Mouse (Mus musculus) ES-E14 (cell line): Measurements from ENCODE around the gene 4921501E09Rik. TPM values are rescaled to one million over a fixed set of nuclear protein-coding genes. Genes with fewer than 3 reads are reported as not detected.
"Not testable (repeated sequence)": the region's sequence is repeated elsewhere in the genome, so short reads cannot be mapped to it uniquely, and the experiment has no call there.

Experiments used
- DNase-seq: peaks from one replicate; pipeline ENCODE4 v3.0.0-alpha.2; 2013; ENCODE audit warnings: low read depth, low spot score
- H3K27ac ChIP-seq: 2 replicates; pipeline ENCODE4 v1.5.1; 2012; ENCODE audit warnings: low read depth, mild to moderate bottlenecking, low read length, moderate library complexity, mixed read lengths; ENCODE audit not compliant: poor library complexity, insufficient read depth, severe bottlenecking
- H3K36me3 ChIP-seq: 2 replicates; pipeline ENCODE4 v1.6.1; 2012; ENCODE audit warnings: mild to moderate bottlenecking, low read length, moderate library complexity, mixed read lengths; ENCODE audit not compliant: control insufficient read depth, poor library complexity, insufficient read depth, severe bottlenecking
- H3K4me1 ChIP-seq, 2 experiments: fragments of 150-350 bp in 1 of 2; sonication (generic) in 1 of 2; 2 replicates each; pipeline ENCODE4 v1.6.1; 2012; ENCODE audit warnings: low read length in 2 of 2, mild to moderate bottlenecking in 1 of 2, mixed read lengths in 1 of 2; ENCODE audit not compliant: control insufficient read depth in 2 of 2, insufficient read depth in 2 of 2, poor library complexity in 1 of 2
- H3K4me3 ChIP-seq, 2 experiments: fragments of 150-350 bp in 1 of 2; sonication (generic) in 1 of 2; 2 replicates each; pipeline ENCODE4 v1.5.1; 2012; ENCODE audit warnings: low read length in 2 of 2, low read depth in 1 of 2, mild to moderate bottlenecking in 1 of 2, mixed read lengths in 1 of 2; ENCODE audit not compliant: insufficient read depth in 1 of 2, poor library complexity in 1 of 2, severe bottlenecking in 1 of 2
- H3K9ac ChIP-seq: 2 replicates; pipeline ENCODE4 v1.6.1; 2012; ENCODE audit warnings: low read depth, mild to moderate bottlenecking, low read length, mixed read lengths; ENCODE audit not compliant: poor library complexity, insufficient read depth, severe bottlenecking
- H3K9me3 ChIP-seq: fragments of 150-350 bp; sonication (generic); 2 replicates; pipeline ENCODE4 v1.6.1; 2012; ENCODE audit warnings: low read depth, mild to moderate bottlenecking, low read length; ENCODE audit not compliant: control insufficient read depth, insufficient read depth
- CHD2 ChIP-seq: IDR thresholded peaks from 2 replicates; pipeline ENCODE4 v1.6.1; 2014; ENCODE audit warnings: mild to moderate bottlenecking, low read depth, low read length, inconsistent platforms
- HCFC1 ChIP-seq: IDR thresholded peaks from 2 replicates; pipeline ENCODE4 v1.6.1; 2012; ENCODE audit warnings: low read length, inconsistent platforms, borderline replicate concordance; ENCODE audit not compliant: insufficient read depth
- MAFK ChIP-seq: IDR thresholded peaks from 2 replicates; pipeline ENCODE4 v1.6.1; 2014; ENCODE audit warnings: mild to moderate bottlenecking, low read depth, low read length, inconsistent platforms; ENCODE audit not compliant: insufficient read depth
- ZC3H11A ChIP-seq: IDR thresholded peaks from 2 replicates; pipeline ENCODE4 v1.6.1; 2012; ENCODE audit warnings: low read depth, mild to moderate bottlenecking, inconsistent platforms, low read length, borderline replicate concordance
- ZNF384 ChIP-seq: IDR thresholded peaks from 2 replicates; pipeline ENCODE4 v1.6.1; 2012; ENCODE audit warnings: low read depth, low read length, inconsistent platforms
- in situ Hi-C, 2 experiments: fragments of 600-800 bp; cut with MboI; formaldehyde crosslinking; loops; one replicate each; pipeline ENCODE4 v1.15.1; 2025; ENCODE audit warnings: low sequenced_read_pairs in 2 of 2, inconsistent platforms in 1 of 2; ENCODE audit not compliant: unreplicated experiment in 2 of 2
- total RNA-seq: library from RNA; depleted of rRNA; stranded (reverse); fragments of 300-350 nt; gene quantifications from 2 replicates; pipeline ENCODE4 v1.2.3, GENCODE M21; 2012

The 4921501E09Rik gene
- total RNA-seq, 1 experiment = not detected

DNA sequence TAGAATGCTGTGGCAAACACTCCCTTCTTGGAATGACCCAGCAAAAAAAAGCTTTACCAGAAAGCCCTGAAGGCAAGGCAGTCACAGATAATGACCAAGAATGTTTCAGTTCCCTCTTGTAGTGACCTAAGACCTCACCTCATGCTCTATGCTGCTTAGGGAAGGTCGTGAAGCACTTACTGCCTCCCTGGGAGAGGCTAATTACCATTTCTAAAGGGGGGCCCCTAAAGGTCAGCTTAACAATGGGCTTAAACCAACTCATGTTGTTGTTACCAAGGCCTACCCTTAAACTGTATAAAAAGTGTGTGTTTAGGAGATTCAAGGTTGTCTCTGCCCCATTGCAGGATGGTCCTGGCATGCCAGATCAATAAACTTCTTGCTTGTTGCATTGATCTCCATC is 4.9 kb downstream of the 4921501E09Rik start:
- Histone ChIP-seq H3K4me1 (peaks cover 2 to 6% of the 10 kb centered on the region in 2 experiments; a peak in 3 of 4 replicates), H3K9me3 (no peaks in the 10 kb centered on the region), H3K4me3 (no peak overlapping the region), H3K27ac (no peak overlapping the region), H3K36me3 (no peaks in the 10 kb centered on the region), H3K9ac (no peak overlapping the region)
- TF ChIP-seq MAFK (peak; percentile 83), ZC3H11A (no peak), HCFC1 (no peak), CHD2 (peak; percentile 19; the same call in 1 of the 2 replicates), ZNF384 (0 out of 2 replicates have a peak, but pooled peaks have one; percentile 45)
- DNase-seq = peak; percentile 47
- in situ Hi-C loops = no loop called here

DNA sequence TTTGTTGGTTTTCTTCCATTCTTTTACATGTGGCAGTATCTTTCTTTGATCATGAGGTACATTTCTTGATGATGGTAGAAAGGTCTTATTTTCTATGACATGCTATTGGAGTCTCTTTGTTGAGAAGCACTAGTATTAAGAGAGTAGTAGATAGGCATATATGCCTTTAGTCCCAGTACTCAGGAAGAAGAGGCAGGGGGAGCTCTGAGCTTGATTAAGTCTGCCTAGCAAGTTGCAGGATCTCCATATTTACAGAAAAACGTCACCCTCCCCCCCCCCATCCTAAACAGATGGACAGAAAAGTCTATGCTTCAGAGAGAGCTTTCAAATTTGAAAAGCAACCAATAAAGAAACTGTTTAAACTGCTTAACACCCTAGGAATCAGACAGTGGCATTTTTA is 9.1 kb downstream of the 4921501E09Rik start:
- no peak for TF ChIP-seq ZC3H11A
- TF ChIP-seq HCFC1 = no peak
- TF ChIP-seq CHD2 = no peak
- no peak for TF ChIP-seq ZNF384
- no peak for TF ChIP-seq MAFK
- H3K36me3 ChIP-seq = no peaks in the 10 kb centered on the region
- H3K4me3 ChIP-seq = no peak overlapping the region
- H3K27ac ChIP-seq = no peak overlapping the region
- H3K9me3 ChIP-seq = no peaks in the 10 kb centered on the region
- in situ Hi-C loops = no loop called here
- DNase-seq = no peak
- peaks cover 2 to 6% of the 10 kb centered on the region in 2 experiments; a peak in 3 of 4 replicates for H3K4me1 ChIP-seq
- H3K9ac ChIP-seq = no peak overlapping the region

DNA sequence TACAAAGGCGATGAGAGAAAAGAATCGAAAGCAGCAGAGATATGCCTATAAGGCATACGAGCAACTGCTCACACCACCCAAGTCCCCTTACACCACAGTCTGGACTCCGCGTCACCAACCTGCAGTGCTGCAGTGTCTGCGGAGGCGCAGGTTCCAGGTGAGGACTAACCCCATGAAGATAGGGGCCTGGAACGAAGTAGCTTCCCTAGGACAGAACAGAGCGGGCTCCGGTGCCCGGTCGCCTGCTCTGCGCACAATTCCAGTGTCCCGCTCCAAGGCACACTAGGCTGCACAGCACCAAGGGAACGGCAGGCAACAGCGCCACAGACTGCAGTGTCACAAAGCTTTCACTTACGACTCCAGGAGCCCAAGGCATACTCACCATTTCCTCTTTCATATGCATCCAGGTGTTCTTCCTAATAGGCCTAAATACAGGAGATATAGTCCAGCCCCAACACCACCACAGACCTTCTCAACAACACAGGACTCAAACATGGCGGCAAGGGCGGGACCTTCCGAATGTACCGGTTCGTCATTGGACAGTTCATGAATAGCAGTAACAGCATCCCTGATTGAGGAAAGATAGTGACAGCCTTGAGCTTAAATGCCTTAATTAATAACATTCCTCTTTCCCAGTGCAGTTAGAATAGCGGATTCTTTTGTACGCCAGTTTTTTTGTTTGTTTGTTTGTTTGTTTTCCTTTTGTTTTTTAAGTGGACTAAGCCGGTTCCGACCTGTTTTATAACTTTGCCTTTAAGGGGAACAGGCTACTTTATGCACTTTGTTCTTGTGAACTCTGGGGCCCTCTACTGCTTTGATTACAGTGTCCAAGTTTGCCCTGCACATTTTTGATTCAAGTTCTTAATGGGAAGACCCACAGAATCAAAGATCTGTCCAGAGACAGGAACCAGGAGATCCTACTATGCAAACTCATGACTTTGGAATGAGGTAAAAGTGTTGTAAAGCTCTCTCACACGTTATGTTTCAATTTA is 34.7 kb downstream of the 4921501E09Rik start, which contains the start of gene Zfp763:
TSS of gene Zfp763 (minus strand) at position 503 of the 992 bp plus-strand sequence.
- peak; percentile 86 for DNase-seq
- TF ChIP-seq ZNF384 (no peak), HCFC1 (0 out of 2 replicates have a peak, but pooled peaks have one; percentile 17)

DNA sequence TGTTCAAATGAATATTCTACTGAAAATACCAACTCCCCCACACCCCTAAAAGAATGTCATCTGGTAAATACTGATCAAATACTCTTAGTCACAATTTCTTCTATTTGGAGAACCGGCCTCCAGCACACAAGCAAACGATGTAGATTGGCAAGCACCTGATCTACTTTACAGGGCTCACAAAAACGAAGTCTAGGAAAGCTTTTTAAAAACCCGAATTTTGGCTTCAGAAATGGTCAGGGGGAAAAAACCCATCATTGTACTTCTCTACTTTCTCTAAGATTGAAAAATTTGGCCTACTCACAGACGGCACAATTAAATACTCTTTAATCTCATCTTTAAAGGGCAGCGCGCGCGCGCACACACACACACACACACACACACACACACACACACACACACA is 35.5 kb downstream of the 4921501E09Rik start:
- TF ChIP-seq ZNF384 (no peak), HCFC1 (no peak), CHD2 (no peak), ZC3H11A (no peak), MAFK (no peak)
- no peak for DNase-seq
- Histone ChIP-seq H3K4me1 (peaks cover 0 to 6% of the 10 kb centered on the region in 2 experiments; a peak in 1 of 4 replicates), H3K36me3 (no peaks in the 10 kb centered on the region), H3K4me3 (peak overlapping the region; percentile 77 to 100), H3K9me3 (no peaks in the 10 kb centered on the region), H3K9ac (peak overlapping the region; percentile 86; the same call in 1 of the 2 replicates), H3K27ac (no peak overlapping the region; the same call in 1 of the 2 replicates)
- in situ Hi-C loops = no loop called here

More for the DNA sequence above, 34.7 kb downstream of the 4921501E09Rik start, which contains the start of gene Zfp763:
- H3K36me3 ChIP-seq = no peaks in the 10 kb centered on the region
- H3K9me3 ChIP-seq = no peaks in the 10 kb centered on the region
- H3K27ac ChIP-seq = peak within 1 kb of the TSS; percentile 47
- H3K4me1 ChIP-seq = peaks cover 0 to 6% of the 10 kb centered on the region in 2 experiments; a peak in 1 of 4 replicates
- H3K4me3 ChIP-seq = peak within 1 kb of the TSS; percentile 77 to 100
- in situ Hi-C loops = no loop called here
- H3K9ac ChIP-seq = peak within 1 kb of the TSS; percentile 86

DNA sequence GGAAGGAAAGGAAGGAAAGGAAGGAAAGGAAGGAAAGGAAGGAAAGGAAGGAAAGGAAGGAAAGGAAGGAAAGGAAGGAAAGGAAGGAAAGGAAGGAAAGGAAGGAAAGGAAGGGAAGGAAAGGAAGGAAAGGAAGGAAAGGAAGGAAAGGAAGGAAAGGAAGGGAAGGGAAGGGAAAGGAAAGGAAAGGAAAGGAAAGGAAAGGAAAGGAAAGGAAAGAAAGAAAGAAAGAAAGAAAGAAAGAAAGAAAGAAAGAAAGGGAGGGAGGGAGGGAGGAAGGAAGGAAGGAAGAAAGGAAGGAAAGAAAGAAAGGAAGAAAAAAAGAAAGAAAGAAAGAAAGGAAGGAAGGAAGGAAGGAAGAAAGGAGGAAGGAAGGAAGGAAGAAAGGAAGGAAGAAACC is 47.4 kb downstream of the 4921501E09Rik start:
- H3K4me1 ChIP-seq, DNase-seq, H3K27ac ChIP-seq, H3K4me3 ChIP-seq, in situ Hi-C loops, H3K9me3 ChIP-seq, H3K9ac ChIP-seq: not testable (repeated sequence)
- H3K36me3 ChIP-seq = peaks cover 11% of the 10 kb centered on the region
